Mouse (Mus musculus) embryonic facial prominence, embryonic 15.5 days (tissue): ENCODE results near the gene Uimc1. TPM values are rescaled to one million over a fixed set of nuclear protein-coding genes. Genes with fewer than 3 reads are reported as not detected.

Source experiments
- ATAC-seq: fragments of 200-750 bp; cut with Nextera tagmentation; 2 replicates; pipeline ENCODE4 v1.8.0; 2017; ENCODE audit warnings: low read depth, moderate TSS enrichment; ENCODE audit not compliant: insufficient number of reproducible peaks, low FRiP score, low TSS enrichment
- H3K27ac ChIP-seq: fragments of 300-500 bp; sonication (generic); replicated peaks from 2 replicates; pipeline ENCODE4 v1.5.1; 2015; ENCODE audit warnings: mild to moderate bottlenecking, inconsistent platforms
- H3K27me3 ChIP-seq: fragments of 300-500 bp; sonication (generic); 2 replicates; pipeline ENCODE4 v1.6.1; 2015; ENCODE audit warnings: inconsistent platforms
- H3K36me3 ChIP-seq: fragments of 300-500 bp; sonication (generic); 2 replicates; pipeline ENCODE4 v1.6.1; 2015; ENCODE audit warnings: mild to moderate bottlenecking, inconsistent platforms
- H3K4me1 ChIP-seq: fragments of 300-500 bp; sonication (generic); 2 replicates; pipeline ENCODE4 v1.6.1; 2015; ENCODE audit warnings: inconsistent platforms
- H3K4me2 ChIP-seq: fragments of 300-500 bp; sonication (generic); replicated peaks from 2 replicates; pipeline ENCODE4 v1.6.1; 2015; ENCODE audit warnings: mild to moderate bottlenecking, inconsistent platforms
- H3K4me3 ChIP-seq: fragments of 300-500 bp; sonication (generic); replicated peaks from 2 replicates; pipeline ENCODE4 v1.5.1; 2015; ENCODE audit warnings: mild to moderate bottlenecking, inconsistent platforms
- H3K9ac ChIP-seq: fragments of 300-500 bp; sonication (generic); 2 replicates; pipeline ENCODE4 v1.6.1; 2015; ENCODE audit warnings: inconsistent platforms
- H3K9me3 ChIP-seq: fragments of 300-500 bp; sonication (generic); replicated peaks from 2 replicates; pipeline ENCODE4 v1.6.1; 2016; ENCODE audit warnings: inconsistent platforms
- WGBS: fragments of 180-500 bp; shearing (Covaris S2); methylation state at CpG from one replicate; pipeline ENCODE4 v1.1.7; 2015; 5-methylcytosine and 5-hydroxymethylcytosine counted together
- polyA plus RNA-seq: library from polyadenylated mRNA; unstranded; fragments of >200 nt; fragmentation: Nextera tagmentation; extraction: Ambion mirVana; gene quantifications from 2 replicates; pipeline ENCODE4 v1.2.1, GENCODE M21; 2015

Gene Uimc1
- polyA plus RNA-seq: 27.8 and 32.2 TPM in 2 replicates

- WGBS: under 1% methylated on average over 81 of the region's 81 CpGs
- Histone ChIP-seq H3K4me1 (peaks cover 8% of the 10 kb centered on the region), H3K9ac (peak within 1 kb of the TSS; percentile 90), H3K27ac (peak within 1 kb of the TSS; percentile 94), H3K9me3 (no peaks in the 10 kb centered on the region), H3K4me3 (peak within 1 kb of the TSS; percentile 91), H3K27me3 (no peaks in the 10 kb centered on the region), H3K4me2 (peak within 1 kb of the TSS; percentile 69), H3K36me3 (no peaks in the 10 kb centered on the region)
- ATAC-seq: peak; percentile 93
These were observed at the start of gene Uimc1 for GRCm38 (mm10) chr13:55099726-55100478. Gene Uimc1, minus strand, starts transcription at chr13:55100300.

GRCm38 (mm10) chr13:55140271-55140670 lies 40.2 kb upstream of the Uimc1 start:
- Histone ChIP-seq H3K27me3 (no peaks in the 10 kb centered on the region), H3K36me3 (no peaks in the 10 kb centered on the region), H3K9ac (no peak overlapping the region), H3K4me3 (no peak overlapping the region), H3K27ac (no peak overlapping the region), H3K4me1 (0 out of 2 replicates have a peak, but pooled peaks cover 3% of the 10 kb centered on the region), H3K9me3 (no peaks in the 10 kb centered on the region), H3K4me2 (no peak overlapping the region)
- 72% methylated on average over 2 of the region's 2 CpGs for WGBS
- ATAC-seq: no peak

GRCm38 (mm10) chr13:55135382-55135781 lies 35.3 kb upstream of the Uimc1 start:
- Histone ChIP-seq H3K27me3 (no peaks in the 10 kb centered on the region), H3K4me3 (no peak overlapping the region), H3K4me2 (no peak overlapping the region), H3K4me1 (0 out of 2 replicates have a peak, but pooled peaks cover 3% of the 10 kb centered on the region), H3K9me3 (no peaks in the 10 kb centered on the region), H3K9ac (no peak overlapping the region), H3K36me3 (peaks cover 32% of the 10 kb centered on the region), H3K27ac (no peak overlapping the region)
- WGBS: 6% methylated on average over 5 of the region's 5 CpGs
- no peak for ATAC-seq

DNA sequence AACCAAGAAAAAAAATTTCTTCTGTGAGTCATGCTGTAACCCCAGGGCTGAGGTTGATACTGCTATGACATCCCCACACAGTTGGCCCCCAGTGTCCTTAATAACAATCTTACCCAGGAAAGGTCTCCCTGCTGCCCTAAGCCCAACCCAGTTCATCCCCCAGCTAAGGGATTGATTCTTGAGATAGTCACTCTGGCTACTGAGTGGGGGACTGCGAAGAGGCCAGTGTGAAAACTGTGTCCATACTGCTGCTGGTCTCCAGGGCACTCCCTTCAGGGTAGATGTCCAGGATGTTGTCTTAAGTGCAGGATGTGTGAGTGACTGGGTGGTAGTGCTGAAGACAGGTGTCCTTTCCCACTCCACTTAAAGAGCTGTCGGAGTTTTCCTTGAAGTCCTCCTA lies 33.3 kb upstream of the Uimc1 start, which contains the start of gene Gm17617:
Gene Gm17617, minus strand, starts transcription at position 101 of the 400 bp plus-strand sequence.
- no peak within 1 kb of the TSS for H3K4me3 ChIP-seq
- no peak within 1 kb of the TSS for H3K27ac ChIP-seq
- peaks cover 49% of the 10 kb centered on the region for H3K36me3 ChIP-seq
- ATAC-seq: no peak
- H3K4me2 ChIP-seq: no peak within 1 kb of the TSS
- 0 out of 2 replicates have a peak, but pooled peaks cover 3% of the 10 kb centered on the region for H3K4me1 ChIP-seq
- no peaks in the 10 kb centered on the region for H3K27me3 ChIP-seq
- 95% methylated on average over 2 of the region's 2 CpGs for WGBS
- H3K9ac ChIP-seq: no peak within 1 kb of the TSS
- H3K9me3 ChIP-seq: no peaks in the 10 kb centered on the region

- ATAC-seq: no peak
- Histone ChIP-seq H3K4me3 (no peak overlapping the region), H3K36me3 (peaks cover 59% of the 10 kb centered on the region), H3K27me3 (no peaks in the 10 kb centered on the region), H3K27ac (no peak overlapping the region), H3K9me3 (no peaks in the 10 kb centered on the region), H3K9ac (no peak overlapping the region), H3K4me1 (no peaks in the 10 kb centered on the region), H3K4me2 (no peak overlapping the region)
- 88% methylated on average over 6 of the region's 6 CpGs for WGBS
These were observed 24.8 kb upstream of the Uimc1 start for GRCm38 (mm10) chr13:55124903-55125302.

- no peak for ATAC-seq
- WGBS: 81% methylated on average over 6 of the region's 6 CpGs
- H3K36me3 ChIP-seq: peaks cover 57% of the 10 kb centered on the region
These were observed 14.3 kb upstream of the Uimc1 start for GRCm38 (mm10) chr13:55114375-55114774.

DNA sequence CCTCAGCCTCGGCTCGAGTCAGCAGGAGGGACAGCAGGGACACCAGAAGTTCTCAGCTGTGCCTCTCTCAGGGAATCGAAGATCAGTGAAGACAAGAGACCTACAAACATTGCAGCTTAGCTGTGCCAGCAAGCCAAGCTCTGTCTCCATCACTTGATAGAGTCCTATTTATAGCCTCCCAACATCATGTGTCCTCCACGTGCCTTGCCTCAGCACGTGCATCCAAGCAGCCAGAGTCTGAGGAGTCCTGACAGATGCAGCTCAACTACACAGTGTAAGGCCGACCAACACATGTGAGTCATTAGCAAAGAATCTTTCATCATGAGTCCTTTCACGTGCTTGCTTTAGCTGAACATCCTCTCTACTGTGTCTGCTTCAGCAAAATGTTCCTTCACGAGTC lies 7.6 kb upstream of the Uimc1 start:
- Histone ChIP-seq H3K27me3 (no peaks in the 10 kb centered on the region), H3K9ac (no peak overlapping the region), H3K9me3 (no peaks in the 10 kb centered on the region), H3K4me1 (peaks cover 17% of the 10 kb centered on the region), H3K27ac (0 out of 2 replicates have a peak overlapping the region, but pooled peaks have one; percentile 9), H3K4me3 (no peak overlapping the region), H3K36me3 (peaks cover 21% of the 10 kb centered on the region; the same call in 1 of the 2 replicates), H3K4me2 (no peak overlapping the region)
- ATAC-seq: 0 out of 2 replicates have a peak, but pooled peaks have one; percentile 41
- WGBS: 61% methylated on average over 8 of the region's 8 CpGs

More at GRCm38 (mm10) chr13:55114375-55114774, 14.3 kb upstream of the Uimc1 start:
- Histone ChIP-seq H3K4me1 (no peaks in the 10 kb centered on the region), H3K27ac (no peak overlapping the region), H3K9ac (no peak overlapping the region), H3K4me3 (no peak overlapping the region), H3K9me3 (no peaks in the 10 kb centered on the region), H3K4me2 (no peak overlapping the region), H3K27me3 (no peaks in the 10 kb centered on the region)

DNA sequence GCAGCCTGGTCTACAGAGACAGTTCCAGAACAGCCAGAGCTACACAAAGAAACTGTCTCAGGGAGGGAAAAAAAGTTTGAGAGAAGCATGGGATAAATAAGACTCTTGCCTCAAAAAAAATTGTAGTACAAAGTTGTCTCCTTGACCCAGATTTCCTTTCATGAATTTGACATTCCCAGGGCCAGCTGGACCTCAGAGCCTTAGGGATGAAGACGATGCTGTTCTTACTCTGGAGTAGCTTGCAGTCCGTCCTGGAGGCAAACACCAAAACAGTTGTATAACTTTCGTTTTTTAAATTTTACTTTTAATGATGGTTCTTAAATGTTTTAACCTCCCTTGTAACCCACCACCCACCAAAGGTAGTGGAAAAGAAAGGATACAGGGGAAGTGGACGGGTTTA lies 7.0 kb upstream of the Uimc1 start:
- Histone ChIP-seq H3K4me1 (peaks cover 17% of the 10 kb centered on the region), H3K27ac (0 out of 2 replicates have a peak overlapping the region, but pooled peaks have one; percentile 9), H3K9ac (no peak overlapping the region), H3K4me3 (no peak overlapping the region), H3K4me2 (no peak overlapping the region), H3K9me3 (no peaks in the 10 kb centered on the region), H3K27me3 (no peaks in the 10 kb centered on the region), H3K36me3 (peaks cover 19% of the 10 kb centered on the region; the same call in 1 of the 2 replicates)
- WGBS: 81% methylated on average over 4 of the region's 4 CpGs
- no peak for ATAC-seq

DNA sequence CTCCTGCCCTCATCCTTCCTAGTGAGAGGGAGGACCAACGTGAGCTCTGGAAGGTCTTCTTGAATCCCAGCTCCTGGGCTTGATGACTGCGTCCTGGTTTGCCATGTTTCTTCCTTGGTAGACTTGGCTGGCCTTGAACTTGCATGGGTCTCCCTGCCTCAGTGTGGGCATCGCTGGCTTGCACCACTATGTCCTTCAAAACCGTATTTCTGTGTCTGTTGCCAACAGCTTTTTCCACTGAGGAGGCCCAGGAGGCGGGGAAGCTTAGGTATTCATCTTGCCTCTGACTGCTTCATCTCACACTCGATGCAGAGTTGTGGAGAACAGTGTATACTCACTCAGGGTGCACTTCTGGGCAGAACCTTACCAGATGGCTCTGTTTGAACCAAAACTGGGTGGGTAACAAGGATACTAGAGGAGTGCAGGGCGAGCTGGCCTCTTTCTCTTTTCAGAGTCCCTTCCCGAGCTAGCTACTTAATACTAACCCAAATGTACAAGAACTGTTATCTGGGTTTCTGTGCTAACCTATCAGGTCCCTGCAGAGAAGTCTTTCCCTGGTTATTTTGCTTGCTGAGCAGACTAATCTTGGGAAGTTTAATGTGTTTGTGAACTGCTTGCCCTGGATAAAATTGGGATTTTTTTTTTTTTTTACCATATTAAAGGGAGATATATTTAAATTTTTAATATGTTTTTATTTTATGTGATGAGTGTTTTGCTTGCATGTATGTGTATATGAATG lies 6.0 kb upstream of the Uimc1 start:
- WGBS: 18% methylated on average over 8 of the region's 8 CpGs
- Histone ChIP-seq H3K27ac (peak overlapping the region; percentile 92), H3K4me1 (peaks cover 17% of the 10 kb centered on the region), H3K36me3 (peaks cover 19% of the 10 kb centered on the region; the same call in 1 of the 2 replicates), H3K4me3 (peak overlapping the region; percentile 94), H3K27me3 (no peaks in the 10 kb centered on the region), H3K4me2 (peak overlapping the region; percentile 69), H3K9ac (peak overlapping the region; percentile 76), H3K9me3 (no peaks in the 10 kb centered on the region)
- no peak for ATAC-seq

DNA sequence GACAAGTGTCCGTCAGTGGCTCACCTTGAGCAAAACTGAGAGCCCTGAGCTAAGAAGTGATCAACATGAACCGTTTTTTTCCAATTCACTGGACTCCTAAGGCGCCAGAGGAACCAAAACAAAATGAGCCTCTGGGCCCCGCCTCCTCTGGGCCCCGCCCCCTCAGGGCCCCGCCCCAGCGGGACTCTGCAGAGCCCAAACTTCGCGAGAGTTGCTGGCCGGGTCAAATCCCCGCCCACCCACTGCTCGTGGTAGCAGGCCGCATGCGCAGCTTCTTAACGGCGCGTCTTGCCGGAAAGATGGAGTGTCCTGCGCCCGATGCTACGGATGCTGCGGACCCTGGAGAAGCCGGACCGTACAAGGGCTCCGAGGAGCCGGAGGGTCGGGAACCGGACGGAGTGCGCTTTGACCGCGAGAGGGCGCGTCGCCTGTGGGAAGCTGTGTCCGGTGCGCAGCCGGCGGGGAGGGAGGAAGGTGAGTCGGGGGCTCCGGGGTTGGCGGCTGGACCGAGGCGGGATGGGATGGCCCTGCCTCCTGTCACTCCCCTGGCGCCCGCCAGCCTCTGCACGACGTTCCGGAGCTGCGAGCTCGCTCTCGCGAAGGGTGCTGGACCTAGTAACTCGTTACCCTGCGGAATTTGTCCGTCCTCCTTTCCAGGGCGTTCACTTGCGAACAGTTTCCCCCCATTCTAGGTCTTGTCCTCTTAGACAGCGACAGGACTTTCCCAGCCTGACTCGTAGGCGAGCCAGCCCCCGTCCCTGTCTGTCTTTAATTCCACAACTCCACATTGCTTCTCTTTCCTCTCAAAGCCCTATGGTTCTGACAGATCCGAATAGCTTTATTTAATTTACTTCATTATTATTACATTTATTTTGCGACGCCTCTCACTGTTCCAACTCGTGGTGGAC lies 5.2 kb upstream of the Uimc1 start, which contains the start of gene Zfp346:
Gene Zfp346, plus strand, starts transcription at position 267 of the 908 bp plus-strand sequence.
- peak within 1 kb of the TSS; percentile 76 for H3K9ac ChIP-seq
- H3K9me3 ChIP-seq: no peaks in the 10 kb centered on the region
- H3K27ac ChIP-seq: peak within 1 kb of the TSS; percentile 92
- peak within 1 kb of the TSS; percentile 69 for H3K4me2 ChIP-seq
- no peaks in the 10 kb centered on the region for H3K27me3 ChIP-seq
- peaks cover 17% of the 10 kb centered on the region for H3K4me1 ChIP-seq
- H3K4me3 ChIP-seq: peak within 1 kb of the TSS; percentile 94
- WGBS: under 1% methylated on average over 64 of the region's 66 CpGs
- peaks cover 19% of the 10 kb centered on the region; the same call in 1 of the 2 replicates for H3K36me3 ChIP-seq
- ATAC-seq: peak; percentile 91
